Mouse (Mus musculus): ENCODE measurements around the gene Xpnpep1. TPM values are rescaled to one million over a fixed set of nuclear protein-coding genes. Genes with fewer than 3 reads are reported as not detected.

Gene Xpnpep1
- total RNA-seq, 2 experiments from 2014 or later, result 80.0 to 90.6 TPM

GRCm38 (mm10) chr19:53008921-53009320 is 31.1 kb downstream of the Xpnpep1 start:
- DNase-seq (ENCODE audit: low spot score), result no peak
- intact Hi-C loops (cut with DNase I), result loop anchor here (5.0 kb wide), 2 partner anchors 228 to 358 kb away; no protein-coding TSS in a partner anchor

DNA sequence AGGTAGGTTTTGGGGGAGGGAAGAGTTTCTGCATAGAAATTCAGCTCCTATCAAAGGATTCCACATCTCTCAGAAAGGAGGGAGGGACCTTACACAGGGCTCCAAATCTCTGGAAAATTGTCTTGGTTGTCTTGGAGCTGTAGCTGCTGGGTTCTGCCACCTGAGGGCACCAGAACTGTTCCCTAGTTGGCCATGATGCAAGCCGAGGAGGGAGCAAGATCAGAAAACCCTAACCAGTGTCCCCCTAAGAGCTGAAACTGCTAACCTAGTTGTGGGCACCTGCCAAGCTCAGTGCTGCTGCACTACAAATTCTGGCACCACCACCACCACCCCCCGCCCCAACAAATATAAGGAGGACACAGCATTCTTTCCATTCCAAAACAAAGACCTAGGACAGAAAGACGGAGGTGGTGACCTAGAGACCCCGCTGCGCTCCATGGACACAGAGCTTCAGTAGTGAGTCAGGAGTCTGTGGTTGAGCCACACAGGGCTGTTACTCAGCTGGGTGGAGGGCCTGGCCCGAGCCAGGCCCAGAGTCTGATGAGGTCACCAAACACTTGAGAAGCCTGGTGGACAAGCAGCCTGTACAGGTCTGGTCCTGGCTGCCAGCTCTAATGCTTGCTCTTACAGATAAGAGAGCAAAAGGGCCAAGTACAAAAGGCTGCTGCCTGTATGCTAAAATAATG is 31.9 kb downstream of the Xpnpep1 start:
- intact Hi-C loops (cut with DNase I), result loop anchor here (5.0 kb wide), 2 partner anchors 229 to 359 kb away; no protein-coding TSS in a partner anchor
- DNase-seq (ENCODE audit: low spot score), result peak; percentile 47

- no peak for DNase-seq (ENCODE audit: low spot score)
- intact Hi-C loops (cut with DNase I), result loop anchor here (5.0 kb wide), 2 partner anchors 231 to 361 kb away; no protein-coding TSS in a partner anchor
Observed at GRCm38 (mm10) chr19:53005978-53006377, 34.0 kb downstream of the Xpnpep1 start.

DNA sequence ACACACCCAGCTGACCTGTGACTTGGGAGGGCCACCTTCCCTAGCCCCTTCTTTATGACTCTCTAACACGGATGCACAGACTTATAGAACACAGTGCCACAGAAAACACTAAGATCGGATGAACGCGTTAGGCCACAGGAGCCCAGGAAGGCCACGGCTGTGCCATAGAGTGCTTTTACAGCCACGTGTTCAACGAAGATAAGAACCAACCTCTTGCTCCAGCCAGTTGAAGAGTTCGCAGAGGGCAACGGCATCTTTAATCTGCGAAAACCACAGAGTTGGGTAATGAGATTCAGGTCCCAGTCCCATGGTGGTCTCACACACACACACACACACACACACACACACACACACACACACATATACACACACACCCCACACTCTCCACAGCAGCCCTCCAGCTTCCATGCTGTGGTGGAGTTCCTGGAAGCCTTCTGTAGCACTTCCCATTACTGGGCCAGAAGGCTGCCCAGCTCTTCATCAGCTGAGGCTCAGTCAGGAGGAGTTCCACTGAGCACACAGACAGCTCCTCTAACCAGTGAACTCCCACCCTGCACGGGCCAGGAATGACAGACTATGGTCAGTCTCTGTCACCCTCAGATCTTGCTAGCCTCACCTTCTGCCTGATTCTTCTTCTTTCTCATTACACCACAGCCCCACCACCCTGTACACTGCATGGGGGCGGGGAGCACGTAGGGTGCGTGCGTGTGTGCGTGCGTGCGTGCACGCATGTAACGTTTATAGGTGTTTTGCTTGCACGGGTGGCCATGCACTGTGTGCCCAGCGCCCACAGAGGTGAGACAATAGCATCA is 36.3 kb downstream of the Xpnpep1 start:
- no peak for DNase-seq (ENCODE audit: low spot score)
- intact Hi-C loops (cut with DNase I), result no loop called here

- no peak for DNase-seq (ENCODE audit: low spot score)
- intact Hi-C loops (cut with DNase I), result no loop called here
Observed at GRCm38 (mm10) chr19:53002166-53003095, 37.6 kb downstream of the Xpnpep1 start.

GRCm38 (mm10) chr19:52992880-52993440 is 47.1 kb downstream of the Xpnpep1 start:
- intact Hi-C loops (cut with DNase I), result no loop called here
- DNase-seq (ENCODE audit: low spot score), result no peak

DNA sequence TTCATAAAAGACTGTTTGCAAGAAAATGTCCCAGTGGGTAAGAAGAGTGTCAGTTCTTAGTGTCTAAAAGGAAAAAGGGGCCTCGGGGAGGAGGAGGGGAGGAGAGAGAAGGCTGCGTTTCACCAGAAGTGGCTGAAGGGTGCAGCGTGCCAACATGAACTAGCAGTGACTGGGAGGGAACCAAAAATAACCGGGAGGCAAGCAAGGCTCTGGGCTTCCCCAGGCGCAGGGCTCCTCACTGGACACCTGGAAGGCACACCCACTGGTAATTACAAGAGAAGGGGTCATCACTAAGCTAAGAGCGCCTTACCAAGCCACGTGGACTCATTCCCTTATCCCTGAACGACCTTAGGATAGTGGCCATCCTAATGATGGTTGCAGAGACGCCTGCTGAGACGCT is 48.1 kb downstream of the Xpnpep1 start:
- intact Hi-C loops (cut with DNase I), result no loop called here
- no peak for DNase-seq (ENCODE audit: low spot score)

GRCm38 (mm10) chr19:52979020-52979711 is 60.8 kb downstream of the Xpnpep1 start:
- DNase-seq (ENCODE audit: low spot score), result no peak
- intact Hi-C loops (cut with DNase I), result loop anchor here (10.0 kb wide), 1 partner anchor 354 kb away; no protein-coding TSS in a partner anchor

GRCm38 (mm10) chr19:52975564-52976185 is 64.3 kb downstream of the Xpnpep1 start:
- no peak for DNase-seq (ENCODE audit: low spot score)
- intact Hi-C loops (cut with DNase I), result loop anchor here (10.0 kb wide), 1 partner anchor 351 kb away; no protein-coding TSS in a partner anchor

DNA sequence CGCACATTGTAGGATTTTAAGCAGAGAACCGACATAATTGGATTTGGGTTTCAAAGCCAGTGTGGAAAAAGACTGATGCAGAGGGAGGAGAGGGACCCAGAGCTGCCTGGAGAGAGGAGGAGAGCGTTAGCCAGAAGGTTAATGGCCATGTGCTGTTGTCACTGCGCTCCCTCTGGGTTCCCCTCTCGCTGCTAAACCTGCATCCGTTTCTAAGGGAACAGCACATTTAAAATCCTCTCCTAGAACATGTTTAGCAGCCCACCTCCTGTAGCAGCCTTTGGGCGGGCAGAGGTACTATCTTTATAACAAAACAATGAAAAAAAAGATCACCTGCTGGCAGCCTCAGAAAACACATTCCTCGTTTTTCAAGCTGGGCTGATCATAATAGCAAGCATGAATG is 73.7 kb downstream of the Xpnpep1 start:
- no peak for DNase-seq (ENCODE audit: low spot score)
- intact Hi-C loops (cut with DNase I), result no loop called here

DNA sequence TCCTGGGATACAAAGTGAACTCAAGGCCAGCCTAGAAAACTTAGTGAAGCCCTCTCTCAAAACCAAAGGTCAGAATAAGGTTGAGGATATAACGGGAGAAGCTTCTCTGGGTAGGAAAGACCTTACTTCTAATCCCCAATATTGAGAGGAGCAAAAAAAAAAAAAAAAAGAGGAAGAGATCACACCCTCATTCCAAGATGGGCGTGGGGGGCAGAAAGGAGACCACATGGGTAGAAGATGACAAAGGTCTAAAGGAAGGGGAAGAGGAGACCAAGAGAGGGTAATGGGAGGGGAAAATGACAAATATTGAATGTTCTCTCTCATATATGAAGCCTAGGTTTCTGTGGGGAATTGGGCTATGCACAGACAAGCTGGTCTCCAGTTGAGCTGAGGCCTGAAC is 77.3 kb downstream of the Xpnpep1 start:
- no peak for DNase-seq (ENCODE audit: low spot score)
- intact Hi-C loops (cut with DNase I), result no loop called here

DNA sequence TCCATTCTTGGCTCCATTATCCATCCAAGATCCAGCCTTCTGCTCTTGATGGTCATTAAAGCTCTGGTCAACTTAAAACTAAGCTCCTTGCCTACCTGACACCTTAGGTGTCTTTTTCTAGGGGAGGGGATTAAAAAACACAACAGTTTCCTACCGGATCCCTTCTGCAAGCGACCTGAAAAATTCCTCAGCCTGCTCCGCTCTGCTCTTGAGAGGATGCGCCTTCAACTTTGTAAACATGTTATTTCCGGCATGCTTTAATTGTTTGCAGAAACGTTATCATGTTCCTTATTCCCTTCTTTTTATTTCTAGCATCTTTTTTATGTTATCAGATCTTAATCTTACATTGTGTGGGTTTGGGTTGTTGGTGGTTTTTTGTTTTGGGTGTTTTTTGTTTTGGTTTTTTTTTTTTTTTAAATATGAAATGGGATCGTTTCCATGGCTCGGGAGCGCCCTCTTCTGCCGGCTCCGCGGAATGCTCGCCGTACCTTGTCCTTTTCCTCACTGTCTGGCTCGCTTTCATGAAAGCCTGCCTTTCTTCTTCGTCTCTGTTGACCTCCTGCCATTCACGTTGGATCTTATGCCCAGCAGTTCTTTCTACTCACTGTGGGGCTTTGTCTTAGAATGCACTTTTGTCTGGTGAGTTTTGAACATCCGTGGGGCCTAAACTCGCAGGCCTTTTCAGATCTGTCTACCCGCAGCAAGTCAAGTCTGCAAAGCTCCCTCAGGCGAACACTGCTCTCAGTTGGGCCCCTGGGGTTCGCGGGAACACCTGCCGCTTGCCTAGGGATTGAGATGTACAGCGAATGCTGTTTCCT is 117.1 kb downstream of the Xpnpep1 start:
- DNase-seq (ENCODE audit: low spot score), result no peak
- intact Hi-C loops (cut with DNase I), result no loop called here

- no peak for DNase-seq (ENCODE audit: low spot score)
- intact Hi-C loops (cut with DNase I), result no loop called here
Observed at GRCm38 (mm10) chr19:52904182-52904581, 135.8 kb downstream of the Xpnpep1 start.

GRCm38 (mm10) chr19:52891807-52892442 is 148.1 kb downstream of the Xpnpep1 start:
- DNase-seq (ENCODE audit: low spot score), result no peak
- intact Hi-C loops (cut with DNase I), result no loop called here
